Mouse (Mus musculus) heart, adult 2 months (tissue): ENCODE data around the gene Pou3f3.

Experiments
- CTCF ChIP-seq: fragments of 200-600 bp; IDR thresholded peaks from 2 replicates; pipeline ENCODE4 v1.8.1; 2022; ENCODE audit warnings: antibody characterized with exemption, mild to moderate bottlenecking, moderate library complexity
- EP300 ChIP-seq: fragments of 200-500 bp; IDR thresholded peaks from 2 replicates; pipeline ENCODE4 v1.6.1; 2011; ENCODE audit warnings: low read depth, low read length, control low read depth; ENCODE audit not compliant: insufficient read depth

- no peak for TF ChIP-seq EP300
- TF ChIP-seq CTCF: no peak
Observed at GRCm38 (mm10) chr1:42690024-42690575, 5.5 kb upstream of the Pou3f3 start.
